Mouse (Mus musculus): ENCODE data around the gene Tmem231. TPM values are rescaled to one million over a fixed set of nuclear protein-coding genes. Genes with fewer than 3 reads are reported as not detected.

Gene Tmem231
- polyA plus RNA-seq, 1 experiment: 0.33 TPM

GRCm38 (mm10) chr8:111954844-111955594 is 21.3 kb upstream of the Tmem231 start:
- Histone ChIP-seq H3K4me3 (replicated peaks) (no peak overlapping the region), H3K36me3 (ENCODE audit: control insufficient read depth) (peaks cover 82% of the 10 kb centered on the region), H3K9me3 (ENCODE audit: control insufficient read depth, low read length) (no peaks in the 10 kb centered on the region), H3K4me1 (ENCODE audit: control insufficient read depth) (no peaks in the 10 kb centered on the region), H3K27me3 (ENCODE audit: control insufficient read depth) (no peaks in the 10 kb centered on the region)
- no peak for TF ChIP-seq GATA1 (IDR thresholded peaks at IDR 0.05; ENCODE audit: low read length)
- no peak for TF ChIP-seq TAL1 (IDR thresholded peaks at IDR 0.05; ENCODE audit: low read length)

- H3K9me3 ChIP-seq (ENCODE audit: control insufficient read depth, low read length): no peaks in the 10 kb centered on the region
- peaks cover 89% of the 10 kb centered on the region for H3K36me3 ChIP-seq (ENCODE audit: control insufficient read depth)
- no peaks in the 10 kb centered on the region for H3K27me3 ChIP-seq (ENCODE audit: control insufficient read depth)
- H3K4me3 ChIP-seq (replicated peaks): no peak overlapping the region
- no peaks in the 10 kb centered on the region; the same call in 1 of the 2 replicates for H3K4me1 ChIP-seq (ENCODE audit: control insufficient read depth)
- no peak for TF ChIP-seq GATA1 (IDR thresholded peaks at IDR 0.05; ENCODE audit: low read length)
- no peak for TF ChIP-seq TAL1 (IDR thresholded peaks at IDR 0.05; ENCODE audit: low read length)
Measured at GRCm38 (mm10) chr8:111951936-111952335, 18.3 kb upstream of the Tmem231 start.

GRCm38 (mm10) chr8:111951317-111951716 is 17.6 kb upstream of the Tmem231 start:
- Histone ChIP-seq H3K27me3 (ENCODE audit: control insufficient read depth) (no peaks in the 10 kb centered on the region), H3K9me3 (ENCODE audit: control insufficient read depth, low read length) (no peaks in the 10 kb centered on the region), H3K36me3 (ENCODE audit: control insufficient read depth) (peaks cover 89% of the 10 kb centered on the region), H3K4me3 (replicated peaks) (no peak overlapping the region), H3K4me1 (ENCODE audit: control insufficient read depth) (no peaks in the 10 kb centered on the region; the same call in 1 of the 2 replicates)
- TF ChIP-seq GATA1 (IDR thresholded peaks at IDR 0.05; ENCODE audit: low read length) (no peak), TAL1 (IDR thresholded peaks at IDR 0.05; ENCODE audit: low read length) (no peak)

- H3K4me1 ChIP-seq (ENCODE audit: control insufficient read depth): no peaks in the 10 kb centered on the region; the same call in 1 of the 2 replicates
- no peak for TF ChIP-seq TAL1 (IDR thresholded peaks at IDR 0.05; ENCODE audit: low read length)
- no peak for TF ChIP-seq GATA1 (IDR thresholded peaks at IDR 0.05; ENCODE audit: low read length)
- no peaks in the 10 kb centered on the region for H3K27me3 ChIP-seq (ENCODE audit: control insufficient read depth)
- H3K9me3 ChIP-seq (ENCODE audit: control insufficient read depth, low read length): no peaks in the 10 kb centered on the region
- no peak overlapping the region for H3K4me3 ChIP-seq (replicated peaks)
- H3K36me3 ChIP-seq (ENCODE audit: control insufficient read depth): peaks cover 89% of the 10 kb centered on the region
Measured at GRCm38 (mm10) chr8:111950846-111951245, 17.2 kb upstream of the Tmem231 start.

DNA sequence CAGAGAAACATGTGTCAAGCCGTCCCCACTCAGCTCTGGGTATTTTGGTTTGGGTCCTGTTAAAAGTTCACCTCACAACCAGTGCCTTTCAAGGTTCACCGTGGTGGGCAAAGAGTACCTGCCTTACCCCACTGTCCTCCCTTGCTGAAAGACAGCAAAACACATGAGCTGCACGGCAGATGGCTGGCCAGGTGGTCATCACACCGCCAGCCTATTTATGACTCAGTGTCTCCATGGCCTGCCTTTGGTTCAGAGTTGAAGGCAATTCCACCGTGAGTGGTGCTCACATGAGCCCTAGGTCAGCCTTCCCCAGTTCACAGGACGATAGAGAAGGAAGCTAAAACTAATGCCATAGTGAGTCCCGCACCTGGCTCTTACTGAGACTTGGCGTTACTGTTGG is 14.3 kb upstream of the Tmem231 start:
- no peaks in the 10 kb centered on the region for H3K27me3 ChIP-seq (ENCODE audit: control insufficient read depth)
- H3K4me1 ChIP-seq (ENCODE audit: control insufficient read depth): peaks cover 9% of the 10 kb centered on the region
- H3K36me3 ChIP-seq (ENCODE audit: control insufficient read depth): peaks cover 89% of the 10 kb centered on the region
- H3K9me3 ChIP-seq (ENCODE audit: control insufficient read depth, low read length): no peaks in the 10 kb centered on the region
- H3K4me3 ChIP-seq (replicated peaks): no peak overlapping the region
- TF ChIP-seq GATA1 (IDR thresholded peaks at IDR 0.05; ENCODE audit: low read length) (no peak), TAL1 (IDR thresholded peaks at IDR 0.05; ENCODE audit: low read length) (no peak)

DNA sequence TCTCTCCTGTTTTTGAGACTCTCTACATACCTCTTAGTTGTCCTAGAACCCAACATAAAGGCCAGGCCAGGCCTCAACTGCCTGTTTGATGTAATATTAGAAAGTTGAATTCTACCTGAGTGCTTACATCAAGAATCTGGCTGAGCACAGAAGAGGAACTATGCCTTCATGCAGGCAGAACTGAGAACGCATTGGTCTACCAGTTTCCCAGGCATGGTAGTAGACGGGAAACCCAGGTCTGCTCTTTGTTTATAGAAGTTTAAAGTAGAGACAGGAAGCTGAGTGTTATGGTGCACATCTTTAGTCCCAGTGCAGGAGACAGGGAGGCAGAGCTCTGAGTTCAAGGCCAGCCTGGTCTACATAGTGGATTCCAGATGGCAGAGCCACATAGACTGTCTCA is 13.5 kb upstream of the Tmem231 start:
- TF ChIP-seq GATA1 (IDR thresholded peaks at IDR 0.05; ENCODE audit: low read length) (no peak), TAL1 (IDR thresholded peaks at IDR 0.05; ENCODE audit: low read length) (no peak)
- H3K36me3 ChIP-seq (ENCODE audit: control insufficient read depth): peaks cover 94% of the 10 kb centered on the region
- H3K4me1 ChIP-seq (ENCODE audit: control insufficient read depth): peaks cover 14% of the 10 kb centered on the region

GRCm38 (mm10) chr8:111943544-111943943 is 9.9 kb upstream of the Tmem231 start:
- Histone ChIP-seq H3K36me3 (ENCODE audit: control insufficient read depth) (peaks cover 71% of the 10 kb centered on the region), H3K9me3 (ENCODE audit: control insufficient read depth, low read length) (no peaks in the 10 kb centered on the region), H3K27me3 (ENCODE audit: control insufficient read depth) (no peaks in the 10 kb centered on the region), H3K4me1 (ENCODE audit: control insufficient read depth) (peaks cover 43% of the 10 kb centered on the region), H3K4me3 (replicated peaks) (no peak overlapping the region)
- TF ChIP-seq TAL1 (IDR thresholded peaks at IDR 0.05; ENCODE audit: low read length): no peak

More for the DNA sequence above, 13.5 kb upstream of the Tmem231 start:
- no peaks in the 10 kb centered on the region for H3K27me3 ChIP-seq (ENCODE audit: control insufficient read depth)
- no peak overlapping the region for H3K4me3 ChIP-seq (replicated peaks)
- H3K9me3 ChIP-seq (ENCODE audit: control insufficient read depth, low read length): no peaks in the 10 kb centered on the region

DNA sequence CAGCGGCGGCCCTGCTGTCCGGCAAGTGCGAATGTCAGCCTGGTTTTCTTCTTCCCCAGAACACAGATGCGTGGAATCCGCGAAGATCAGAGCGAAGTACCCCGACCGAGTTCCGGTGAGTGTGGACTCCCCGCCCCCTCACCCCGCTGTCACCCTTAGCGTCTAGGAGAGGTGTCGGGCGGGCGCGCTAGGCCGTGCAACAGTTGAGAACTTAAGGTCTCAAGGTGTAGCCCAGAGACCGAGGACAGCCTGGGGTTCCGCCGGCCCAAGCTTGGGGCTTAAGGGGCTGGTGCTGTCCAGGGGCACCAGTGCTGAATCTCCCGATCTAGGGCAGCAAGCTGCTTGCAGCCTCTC is 7.4 kb upstream of the Tmem231 start:
- TF ChIP-seq GATA1 (IDR thresholded peaks at IDR 0.05; ENCODE audit: low read length): no peak
- TF ChIP-seq TAL1 (IDR thresholded peaks at IDR 0.05; ENCODE audit: low read length): no peak
- Histone ChIP-seq H3K9me3 (ENCODE audit: control insufficient read depth, low read length) (no peaks in the 10 kb centered on the region), H3K36me3 (ENCODE audit: control insufficient read depth) (peaks cover 47% of the 10 kb centered on the region)

DNA sequence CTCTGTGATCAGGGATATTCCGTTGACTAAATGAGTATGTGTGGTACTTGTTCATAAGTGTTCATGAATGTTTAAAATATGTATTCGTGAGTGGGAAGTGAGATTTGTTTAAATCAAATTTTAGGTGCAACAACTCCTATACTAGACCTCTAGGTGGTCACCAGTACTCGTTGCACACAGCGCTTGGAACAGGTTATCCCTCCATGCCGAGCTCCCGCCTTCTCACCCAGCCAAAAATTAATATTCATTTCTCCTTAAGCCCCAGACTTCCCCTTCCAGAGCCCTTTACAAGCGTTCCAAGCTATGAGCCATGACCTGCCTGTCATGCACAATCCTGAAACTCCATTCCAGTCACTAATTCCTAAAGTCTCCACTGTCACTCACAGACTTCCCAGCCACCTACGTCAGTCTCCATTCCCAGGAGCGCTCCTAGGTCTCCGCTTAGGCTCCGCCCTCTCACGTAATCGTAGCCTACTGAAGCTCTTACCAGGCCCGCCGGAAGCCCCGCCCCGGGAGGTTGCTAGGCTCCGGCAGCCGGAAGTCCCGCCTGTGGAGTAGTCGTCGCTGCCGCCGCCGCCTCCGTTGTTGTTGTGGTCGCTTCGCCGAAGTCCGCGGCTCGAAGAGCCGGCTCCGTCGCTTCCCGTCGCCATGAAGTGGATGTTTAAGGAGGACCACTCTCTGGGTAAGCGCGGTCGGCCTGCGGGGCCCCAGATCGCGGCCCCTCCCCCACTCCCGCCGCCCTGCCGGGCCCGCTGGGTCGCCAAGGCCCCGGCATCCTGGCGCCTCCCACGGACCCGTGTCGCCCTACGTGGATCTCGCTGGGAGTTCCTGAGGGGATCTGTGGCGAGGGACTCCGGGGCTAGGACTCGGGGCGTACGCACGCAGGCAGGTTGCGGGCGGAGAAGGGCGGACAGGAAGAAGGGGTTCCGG is 6.8 kb upstream of the Tmem231 start, which contains the start of gene Gabarapl2:
Gene Gabarapl2 (plus strand): TSS at position 533 of the 930 bp plus-strand sequence.
- H3K4me1 ChIP-seq (ENCODE audit: control insufficient read depth): peaks cover 45% of the 10 kb centered on the region
- H3K9me3 ChIP-seq (ENCODE audit: control insufficient read depth, low read length): no peaks in the 10 kb centered on the region
- peaks cover 41% of the 10 kb centered on the region for H3K36me3 ChIP-seq (ENCODE audit: control insufficient read depth)
- H3K4me3 ChIP-seq (replicated peaks): peak within 1 kb of the TSS; percentile 90
- no peaks in the 10 kb centered on the region for H3K27me3 ChIP-seq (ENCODE audit: control insufficient read depth)
- TF ChIP-seq TAL1 (IDR thresholded peaks at IDR 0.05; ENCODE audit: low read length): no peak
- no peak for TF ChIP-seq GATA1 (IDR thresholded peaks at IDR 0.05; ENCODE audit: low read length)

More for the DNA sequence above, 7.4 kb upstream of the Tmem231 start:
- H3K4me1 ChIP-seq (ENCODE audit: control insufficient read depth): peaks cover 45% of the 10 kb centered on the region
- no peaks in the 10 kb centered on the region for H3K27me3 ChIP-seq (ENCODE audit: control insufficient read depth)
- peak overlapping the region; percentile 90 for H3K4me3 ChIP-seq (replicated peaks)

All from erythroblast, embryonic 14.5 days (primary cell).